In the genomic region with DNA sequence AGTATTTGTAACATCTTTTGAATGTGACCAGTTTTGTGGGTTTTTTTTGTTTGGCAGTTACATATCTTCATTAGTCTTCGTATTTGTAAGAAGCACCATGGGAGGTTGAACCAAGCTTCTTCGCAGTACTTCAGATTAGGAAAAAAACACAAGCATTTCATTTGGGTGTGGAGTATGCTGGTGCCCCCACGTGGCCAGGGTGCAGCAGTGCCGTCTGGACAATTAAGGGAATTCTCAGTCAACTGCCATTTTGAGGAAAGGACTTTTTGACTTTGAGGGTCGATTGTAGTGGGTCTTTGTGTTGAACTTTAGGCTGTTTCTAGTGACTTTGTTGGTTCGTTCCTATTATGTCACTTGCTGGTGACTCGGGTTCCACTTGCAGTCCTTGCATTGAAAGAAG, we compare ENCODE assay signal across 8 mouse cellular contexts. TPM values are rescaled to one million over a fixed set of nuclear protein-coding genes. Genes with fewer than 3 reads are reported as not detected.
DNase-seq lines count a peak whose midpoint lies in the region; ATAC-seq and TF ChIP-seq lines count a peak whose summit lies in the region.

No protein-coding gene starts in this region.

- no peaks in the 10 kb centered on the region for H3K79me2 ChIP-seq in liver, adult 2 months (ENCODE audit: control insufficient read depth, insufficient read depth, low read length)

- TF ChIP-seq CTCF in thymus, adult 2 months (IDR thresholded peaks at IDR 0.05; ENCODE audit: borderline replicate concordance, control insufficient read depth, extremely low read depth, insufficient read depth, low read length, poor library complexity): no peak
- peak; percentile 86 for TF ChIP-seq CTCF in liver, adult 2 months (IDR thresholded peaks at IDR 0.05; ENCODE audit: low read depth, low read length)

- no peak for TF ChIP-seq POLR2A in thymus, adult 2 months (IDR thresholded peaks at IDR 0.05; ENCODE audit: control insufficient read depth, extremely low read depth, insufficient read depth, low read length, poor library complexity)
- TF ChIP-seq POLR2A in liver, adult 2 months (IDR thresholded peaks at IDR 0.05; ENCODE audit: extremely low read depth, insufficient read depth, low read length): no peak

- H3K27me3 ChIP-seq in thymus, adult 2 months (ENCODE audit: control insufficient read depth, insufficient read depth, low read length): no peaks in the 10 kb centered on the region
- H3K27me3 ChIP-seq in liver, adult 2 months (ENCODE audit: control insufficient read depth, insufficient read depth, low read length): no peaks in the 10 kb centered on the region

- no peaks in the 10 kb centered on the region for H3K4me1 ChIP-seq in thymus, adult 2 months (replicated peaks; ENCODE audit: control insufficient read depth, insufficient read depth, low read length)
- H3K4me1 ChIP-seq in liver, adult 2 months (ENCODE audit: control insufficient read depth, insufficient read depth, low read length): no peaks in the 10 kb centered on the region

- H3K36me3 ChIP-seq in thymus, adult 2 months (ENCODE audit: control insufficient read depth, insufficient read depth, low read length): peaks cover 4% of the 10 kb centered on the region; the same call in 1 of the 2 replicates
- peaks cover 18% of the 10 kb centered on the region for H3K36me3 ChIP-seq in liver, adult 2 months (ENCODE audit: control insufficient read depth, insufficient read depth, low read length)

- H3K9ac ChIP-seq in liver, adult 2 months (ENCODE audit: low read depth, low read length): no peak overlapping the region

- H3K4me3 ChIP-seq in thymus, adult 2 months (ENCODE audit: control insufficient read depth, insufficient read depth, low read length): no peak overlapping the region
- no peak overlapping the region for H3K4me3 ChIP-seq in liver, adult 2 months (ENCODE audit: insufficient read depth, low read depth, low read length)

- ATAC-seq in granulocyte monocyte progenitor cell, adult 5-6 weeks (replicated peaks; ENCODE audit: poor library complexity, severe bottlenecking): peak; percentile 94

- 31% methylated on average over 7 of the region's 7 CpGs for WGBS in thymus, adult 2 months
- 22% methylated on average over 7 of the region's 7 CpGs for WGBS in liver, adult 2 months

- DNase-seq in adrenal gland, adult (ENCODE audit: inconsistent age in 2 of 2, low spot score in 1 of 2): peak; percentile 55 to 80
- no peak for DNase-seq in adrenal gland, adult 8-10 months
- peak; percentile 49 for DNase-seq in thymus, adult 2 months
- DNase-seq in thymus, adult 18-20 months: no peak
- DNase-seq in cerebellum, postnatal 25 days: peak; percentile 71 to 80
- DNase-seq in liver, adult 2 months (ENCODE audit: extremely low read depth, low read depth, low spot score): no peak
- peak; percentile 69 for DNase-seq in retina, embryonic 14.5 days (ENCODE audit: low spot score)

- H3K27ac ChIP-seq in thymus, adult 2 months (ENCODE audit: control insufficient read depth, insufficient read depth, low read length): no peak overlapping the region
- no peak overlapping the region for H3K27ac ChIP-seq in liver, adult 2 months (replicated peaks; ENCODE audit: insufficient read depth, low read depth, low read length)

RNA-seq across cellular contexts. Expression of a gene that starts 20.8 kb away (rescaled TPM):
- total RNA-seq in adrenal gland, adult 8-10 months (2022): 10 to 100 TPM; 75.6 to 84.5 (median 81.8) TPM
- 46.5 and 54.2 TPM in 2 replicates for polyA plus RNA-seq in thymus, adult 2 months (2012; rRNA removed)
- total RNA-seq in granulocyte monocyte progenitor cell, adult 5-6 weeks (2014; fragmentation: Nextera tagmentation): 21.5 and 29.7 TPM in 2 replicates
- 33.3 and 33.7 TPM in 2 replicates for total RNA-seq in granulocyte monocyte progenitor cell, adult 5-6 weeks (2017)
- 35.0 and 35.8 TPM in 2 replicates for total RNA-seq in liver, adult 2 months (2014; rRNA removed)
- 19.2 and 23.8 TPM in 2 replicates for polyA plus RNA-seq in liver, adult 2 months (2012; rRNA removed)

RNA-seq across cellular contexts. Expression of a gene that starts 22.8 kb away (rescaled TPM):
- total RNA-seq in adrenal gland, adult 8-10 months (2022): 1 to 10 TPM in 3 of 4 experiments, under 1 TPM in 1; 0.99 to 5.1 (median 3.2) TPM
- 0.20 and 0.47 TPM in 2 replicates for polyA plus RNA-seq in thymus, adult 2 months (2012; rRNA removed)
- 1.3 and 2.4 TPM in 2 replicates for total RNA-seq in granulocyte monocyte progenitor cell, adult 5-6 weeks (2014; fragmentation: Nextera tagmentation)
- 1.2 and 2.2 TPM in 2 replicates for total RNA-seq in granulocyte monocyte progenitor cell, adult 5-6 weeks (2017)
- 0.27 and 0.55 TPM in 2 replicates for total RNA-seq in liver, adult 2 months (2014; rRNA removed)
- polyA plus RNA-seq in liver, adult 2 months (2012; rRNA removed): 0.13 TPM in 1 of 2 replicates, not detected in the other

RNA-seq across cellular contexts. Expression of a gene that starts 32.7 kb away (rescaled TPM):
- under 1 TPM in 2 of 4 experiments, not detected in 2; 0.12 to 0.31 TPM for total RNA-seq in adrenal gland, adult 8-10 months (2022)
- not detected in 2 replicates for polyA plus RNA-seq in thymus, adult 2 months (2012; rRNA removed)
- total RNA-seq in granulocyte monocyte progenitor cell, adult 5-6 weeks (2014; fragmentation: Nextera tagmentation): not detected in 2 replicates
- not detected in 2 replicates for total RNA-seq in granulocyte monocyte progenitor cell, adult 5-6 weeks (2017)
- total RNA-seq in liver, adult 2 months (2014; rRNA removed): not detected in 2 replicates
- not detected in 2 replicates for polyA plus RNA-seq in liver, adult 2 months (2012; rRNA removed)

Comparison
In these comparisons a context has a peak if more than half of its experiments do, and no peak if none do; other contexts are left out.
1. DNase-seq: peak in adrenal gland, adult (2 of 2), thymus, adult 2 months (single experiment), cerebellum, postnatal 25 days (2 of 2) and retina, embryonic 14.5 days (single experiment); none in adrenal gland, adult 8-10 months (single experiment), thymus, adult 18-20 months (0 of 2) and liver, adult 2 months (single experiment).